Mouse (Mus musculus): ENCODE measurements around the gene Mrpl48.

The Mrpl48 gene

DNA sequence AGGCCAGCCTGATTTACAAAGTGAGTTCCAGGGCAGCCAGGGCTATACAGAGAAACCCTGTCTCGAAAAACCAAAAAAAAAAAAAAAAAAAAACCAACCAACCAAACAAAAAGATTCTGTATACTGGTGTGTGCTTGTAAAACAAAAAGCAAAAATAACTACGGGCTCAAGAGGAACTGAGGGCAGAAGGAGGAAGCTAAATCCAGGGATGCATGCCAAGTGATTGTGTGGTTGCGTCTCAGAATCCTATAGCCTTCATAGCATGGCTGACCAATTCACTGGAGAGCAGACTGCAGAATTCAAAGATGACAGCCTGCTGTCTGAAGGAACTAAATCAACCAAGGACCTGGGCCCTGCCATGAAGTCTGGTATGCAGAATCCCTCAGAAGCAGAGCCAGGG, 73.9 kb downstream of the Mrpl48 start:
- no peak for DNase-seq (ENCODE audit: low read depth, low spot score)

DNA sequence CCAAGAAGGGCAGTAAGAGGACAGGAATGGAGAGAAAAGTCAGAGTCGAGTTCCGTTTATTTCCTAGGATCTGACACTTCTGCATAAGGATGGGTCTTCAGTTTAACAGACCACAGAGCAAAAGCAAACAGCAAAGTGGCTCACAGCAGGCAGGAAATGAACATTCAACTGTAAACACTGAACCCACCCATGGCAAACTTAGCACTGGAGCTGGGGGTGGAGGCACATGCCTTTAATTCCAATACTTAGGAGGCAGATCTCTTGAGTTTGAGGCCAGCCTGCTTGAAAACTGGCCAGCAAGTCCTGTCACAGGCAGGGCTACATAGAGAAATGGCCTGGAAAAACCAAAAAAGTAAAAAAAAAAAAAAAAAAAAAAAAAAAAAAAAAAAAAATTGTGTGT, 74.6 kb downstream of the Mrpl48 start:
- DNase-seq (ENCODE audit: low read depth, low spot score) = peak; percentile 45

DNA sequence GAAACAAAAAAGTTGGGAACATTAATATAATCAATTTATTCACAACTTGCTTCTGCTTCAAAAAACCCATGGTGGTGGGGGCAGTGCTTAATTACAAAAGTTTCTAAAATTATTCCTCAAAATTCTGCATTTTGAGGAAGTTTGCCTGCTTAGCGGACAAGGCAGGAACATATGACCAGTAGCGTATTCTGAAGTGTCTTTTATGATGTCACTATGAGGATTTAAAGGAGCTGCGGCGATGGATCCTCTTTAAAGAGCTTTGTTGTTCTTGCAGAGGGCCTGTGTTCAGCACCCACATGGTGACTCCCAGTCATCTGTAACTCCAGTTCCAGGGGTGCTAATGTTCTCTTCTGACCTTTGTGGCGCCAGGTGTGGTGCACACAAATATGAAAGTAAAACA, 77.3 kb downstream of the Mrpl48 start:
- no peak for DNase-seq (ENCODE audit: low read depth, low spot score)

DNA sequence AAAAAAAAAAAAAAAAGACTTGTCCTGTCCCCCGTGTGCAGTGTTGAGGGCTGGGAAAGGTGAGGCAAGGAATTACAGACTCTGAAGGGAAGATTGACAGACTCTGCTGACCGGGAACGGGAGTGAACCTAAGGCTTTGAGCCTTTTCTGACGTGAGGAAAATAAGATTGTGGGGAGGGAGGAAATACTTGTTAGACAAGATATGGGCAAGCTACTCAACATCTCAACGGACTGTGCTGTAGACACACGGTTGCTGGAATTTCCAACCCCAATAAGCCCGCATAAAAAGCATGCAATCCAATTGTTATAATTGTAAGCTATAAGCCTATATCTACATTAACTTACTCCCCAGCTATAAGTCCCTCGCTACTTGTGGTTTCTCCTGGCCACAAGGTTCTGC, 83.4 kb downstream of the Mrpl48 start:
- DNase-seq (ENCODE audit: low read depth, low spot score) = no peak

DNA sequence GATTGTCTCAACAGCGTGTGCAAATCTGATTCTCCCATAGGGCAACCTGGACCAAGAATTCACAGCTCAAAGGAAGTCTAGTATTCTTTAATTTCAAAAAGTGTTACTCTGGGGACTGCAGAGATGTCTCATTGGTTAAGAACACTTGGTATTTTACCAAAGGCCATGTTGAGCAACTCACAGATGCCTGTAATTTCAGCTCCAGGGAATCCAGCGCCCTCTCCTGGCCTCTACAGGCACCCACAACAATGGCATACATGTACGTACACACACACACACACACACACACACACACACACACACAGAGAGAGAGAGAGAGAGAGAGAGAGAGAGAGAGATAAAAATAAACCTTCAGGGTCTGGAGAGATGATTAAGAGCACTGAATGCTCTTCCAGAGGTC, 85.9 kb downstream of the Mrpl48 start:
- DNase-seq (ENCODE audit: low read depth, low spot score) = peak; percentile 57

DNA sequence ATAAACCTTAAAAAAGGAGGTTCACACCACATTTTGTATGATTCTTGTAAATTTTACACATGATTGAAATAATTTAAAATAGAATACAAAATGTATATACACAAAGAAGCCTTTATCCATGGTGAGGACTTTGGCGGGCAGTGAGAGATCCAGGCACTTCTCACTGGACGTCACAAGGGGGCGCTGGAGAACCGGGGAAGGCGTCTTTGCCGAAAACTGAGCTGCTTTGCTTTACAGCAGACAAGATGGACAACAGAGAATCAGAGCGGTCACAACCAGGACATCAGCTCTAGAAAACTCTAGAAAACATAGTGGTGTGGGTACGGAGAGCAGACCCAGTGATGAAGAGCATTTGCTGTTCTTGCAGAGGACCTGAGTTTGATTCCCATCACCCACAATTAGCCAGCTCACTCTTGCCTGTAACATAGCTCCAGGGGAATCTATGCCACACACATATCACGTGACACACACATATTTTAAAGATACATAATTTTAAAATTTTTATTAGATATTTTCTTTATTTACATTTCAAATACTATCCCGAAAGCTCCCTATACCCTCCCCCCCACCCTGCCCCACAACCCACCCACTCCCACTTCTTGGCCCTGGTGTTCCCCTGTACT, 87.3 kb downstream of the Mrpl48 start:
- peak; percentile 82 for DNase-seq (ENCODE audit: low read depth, low spot score)

DNA sequence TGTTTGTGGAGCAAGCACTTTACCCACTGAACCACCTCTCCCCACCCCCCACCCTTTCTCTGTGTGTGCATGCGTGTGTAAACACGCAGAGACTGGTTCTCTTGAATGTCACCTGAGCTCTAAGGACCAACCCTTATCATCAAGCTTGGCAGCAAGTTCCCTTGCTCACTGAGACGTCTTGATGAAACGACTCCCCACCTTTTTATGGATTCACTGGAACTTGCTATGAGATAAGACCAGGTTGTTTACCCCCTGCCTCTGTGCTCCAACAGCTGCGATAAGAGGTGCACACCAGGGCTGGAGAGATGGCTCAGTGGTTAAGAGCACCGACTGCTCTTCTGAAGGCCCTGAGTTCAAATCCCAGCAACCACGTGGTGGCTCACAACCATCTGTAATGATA, 87.9 kb downstream of the Mrpl48 start:
- DNase-seq (ENCODE audit: low read depth, low spot score) = no peak

DNA sequence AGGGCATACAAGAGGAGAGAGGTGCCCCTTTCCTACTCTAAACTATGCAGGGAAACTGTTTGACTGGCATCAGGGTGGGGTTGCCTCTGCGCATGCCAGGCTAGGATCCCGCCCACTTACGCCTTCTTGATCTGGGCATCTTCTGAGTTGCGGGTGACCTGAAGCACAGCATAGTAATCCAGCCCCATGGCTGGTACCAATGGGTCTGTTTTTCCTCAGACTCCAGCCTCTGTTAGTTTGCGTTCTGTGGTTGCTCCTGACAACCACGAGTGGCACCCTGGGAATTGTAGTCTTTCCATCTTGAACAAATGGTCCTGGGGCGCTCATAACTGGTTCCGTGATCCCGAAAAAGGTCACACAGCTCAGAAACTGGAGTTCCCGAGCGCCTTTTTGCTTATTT, 93.5 kb downstream of the Mrpl48 start, which contains the start of gene Dnajb13:
Gene Dnajb13, minus strand, starts transcription at position 388 of the 400 bp plus-strand sequence.
- DNase-seq (ENCODE audit: low read depth, low spot score) = peak; percentile 55

DNA sequence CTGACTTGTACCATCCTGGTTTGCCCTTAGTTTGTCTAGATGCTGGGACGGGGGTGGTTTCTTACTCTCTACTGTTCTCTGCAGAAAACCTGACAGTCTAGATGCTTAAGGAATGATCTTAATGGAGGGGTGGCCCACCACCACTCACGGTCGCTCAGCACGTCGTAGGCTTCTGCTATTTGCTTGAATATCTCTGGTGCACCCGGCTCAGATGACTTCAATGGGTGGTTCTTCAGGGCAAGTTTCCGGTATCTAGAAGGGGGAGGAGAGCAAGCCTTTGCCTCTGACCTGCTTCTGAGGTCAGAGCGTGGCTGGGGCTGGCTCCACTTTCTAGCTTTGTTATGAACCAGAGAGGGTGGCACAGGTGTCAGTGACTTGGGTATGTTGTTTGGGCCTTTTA, 96.5 kb downstream of the Mrpl48 start:
- peak; percentile 36 for DNase-seq (ENCODE audit: low read depth, low spot score)

DNA sequence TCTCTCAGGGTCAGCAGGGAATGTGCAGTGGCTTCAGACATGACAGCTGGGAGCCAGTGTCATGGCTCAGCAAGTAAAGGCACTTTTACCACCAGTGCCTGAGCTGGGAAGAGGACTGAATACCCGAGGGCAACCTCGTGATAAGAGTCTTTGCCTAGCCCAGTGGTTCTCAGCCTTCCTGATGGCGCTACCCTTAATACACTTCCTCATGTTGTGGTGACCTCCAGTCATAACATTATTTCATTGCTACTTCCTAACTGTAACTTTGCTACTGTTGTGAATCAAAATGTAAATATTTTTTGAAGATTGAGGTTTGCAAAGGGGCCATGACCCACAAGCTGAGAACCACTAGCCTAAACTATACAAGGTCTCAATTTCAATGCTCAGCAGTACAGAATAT, 99.4 kb downstream of the Mrpl48 start:
- DNase-seq (ENCODE audit: low read depth, low spot score) = no peak

DNA sequence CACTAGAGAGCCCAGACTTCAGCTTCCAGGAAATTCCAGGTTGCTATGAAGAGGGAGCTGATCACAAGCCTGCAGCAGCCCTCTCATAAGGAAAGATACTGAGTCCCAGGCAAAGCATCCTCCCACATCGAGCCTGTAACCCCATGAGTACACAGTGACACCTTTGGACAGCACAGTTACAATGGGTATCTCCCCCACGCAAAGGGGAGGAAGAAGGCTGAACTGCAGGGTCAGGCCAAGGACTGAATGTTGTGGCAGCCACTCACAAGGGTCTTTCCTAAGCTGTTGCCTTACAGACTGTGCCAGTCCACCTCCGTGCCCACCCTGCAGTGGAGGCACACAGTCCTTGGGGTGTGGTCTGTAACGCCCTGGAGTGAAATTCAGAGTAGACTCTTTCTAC, 101.6 kb downstream of the Mrpl48 start:
- DNase-seq (ENCODE audit: low read depth, low spot score) = peak; percentile 37

DNA sequence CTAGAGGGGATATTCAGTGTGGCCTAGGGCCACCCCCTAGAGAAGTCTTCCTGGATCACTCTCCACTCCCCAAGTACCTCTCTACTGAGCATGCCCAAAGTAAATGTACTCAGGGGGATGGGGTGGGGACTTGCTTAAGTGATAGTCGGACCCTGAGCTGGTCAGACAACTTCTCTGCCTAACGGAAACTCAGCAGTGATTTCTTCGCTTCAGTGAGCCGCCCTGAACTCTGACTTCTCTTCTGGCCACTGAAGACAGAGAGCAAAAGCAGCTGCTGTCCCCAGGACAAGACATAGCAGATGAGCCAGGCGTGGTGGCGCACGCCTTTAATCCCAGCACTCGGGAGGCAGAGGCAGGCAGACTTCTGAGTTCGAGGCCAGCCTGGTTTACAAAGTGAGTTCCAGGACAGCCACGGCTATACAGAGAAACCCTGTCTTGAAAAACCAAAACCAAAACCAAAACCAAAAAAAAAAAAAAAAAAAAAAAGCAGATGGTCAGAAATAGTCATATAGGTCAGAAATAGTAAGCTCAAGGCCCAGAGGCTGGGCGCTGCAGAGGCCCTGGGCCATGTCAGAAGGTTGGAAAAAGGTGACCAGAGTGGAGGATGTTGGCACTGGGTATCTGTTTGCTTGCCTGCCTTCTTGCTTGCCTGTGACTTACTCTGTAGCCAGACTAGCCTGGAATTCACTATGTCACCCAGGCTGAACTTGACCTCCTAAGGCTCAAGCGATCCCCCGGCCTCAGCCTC, 103.2 kb downstream of the Mrpl48 start:
- DNase-seq (ENCODE audit: low read depth, low spot score) = no peak

DNA sequence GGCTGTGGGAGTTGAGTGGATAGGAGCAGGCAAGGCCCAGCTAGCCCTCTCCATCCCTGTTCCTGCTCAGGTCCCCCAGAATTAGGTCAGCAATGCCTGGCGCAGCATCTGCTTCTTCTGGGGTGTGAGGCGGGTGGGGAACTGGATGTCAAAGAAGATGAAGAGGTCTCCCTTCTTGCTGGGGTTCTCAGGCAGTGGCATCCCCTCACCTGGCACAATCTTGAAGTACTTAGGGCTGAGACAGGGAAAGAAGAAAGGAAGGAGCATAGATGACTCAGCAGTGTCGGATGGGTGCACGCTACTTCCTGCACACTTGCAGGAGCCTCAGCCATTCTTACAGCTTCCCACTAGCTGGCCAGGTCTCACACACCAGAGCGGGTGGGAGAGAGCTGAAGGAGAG, 105.0 kb downstream of the Mrpl48 start:
- DNase-seq (ENCODE audit: low read depth, low spot score) = no peak

DNA sequence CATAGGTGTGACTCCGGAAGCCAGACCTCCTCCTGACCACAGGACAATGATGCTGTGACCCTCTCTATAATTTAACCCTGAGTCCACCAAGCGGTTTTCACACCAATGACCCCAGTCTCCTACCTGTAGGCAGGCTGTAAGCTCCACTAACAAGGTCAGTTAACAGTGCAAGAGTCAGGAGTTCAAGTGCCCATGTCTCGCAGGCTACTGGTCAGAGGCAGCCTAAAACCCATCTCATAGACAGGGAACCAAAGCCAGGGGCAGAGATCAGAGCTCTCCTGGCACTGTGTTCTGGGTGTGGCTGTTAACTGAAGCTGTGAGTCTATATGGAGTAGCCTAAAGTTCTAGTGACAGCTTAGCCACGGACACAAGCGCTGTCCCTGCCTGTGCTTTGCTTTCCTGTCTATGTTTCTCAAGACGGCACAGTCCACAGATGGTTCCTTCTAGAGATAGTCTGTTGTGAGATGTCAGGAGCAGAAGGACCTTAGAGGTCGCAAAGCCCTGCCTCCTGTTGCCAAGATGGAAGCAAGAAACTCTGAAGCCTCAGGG, 105.7 kb downstream of the Mrpl48 start:
- DNase-seq (ENCODE audit: low read depth, low spot score) = no peak

DNA sequence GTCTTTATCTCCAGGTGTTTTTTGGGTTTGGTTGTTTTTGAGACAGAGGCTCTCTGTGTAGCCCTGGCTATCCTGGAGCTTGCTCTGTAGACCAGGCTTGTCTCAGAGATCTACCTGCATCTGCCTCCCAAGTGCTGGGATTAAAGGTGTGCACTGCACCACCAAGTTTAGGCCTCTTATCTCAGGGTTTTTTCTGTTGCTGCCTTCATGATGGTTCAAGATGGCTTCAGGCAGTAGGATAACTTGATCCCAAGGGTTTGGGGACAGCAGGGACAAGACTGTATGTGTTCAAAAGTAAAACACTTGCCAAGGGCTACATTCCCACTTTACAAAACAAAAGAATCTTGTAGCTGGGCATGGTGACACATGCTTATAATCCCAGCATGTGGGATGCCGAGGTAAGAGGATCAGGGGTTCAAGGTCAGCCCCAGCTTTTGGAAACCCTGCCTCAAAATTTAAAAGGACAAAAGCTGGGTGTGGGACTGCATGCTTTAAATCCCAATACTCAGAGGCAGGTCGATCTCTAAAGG, 106.2 kb downstream of the Mrpl48 start:
- peak; percentile 94 for DNase-seq (ENCODE audit: low read depth, low spot score)

DNA sequence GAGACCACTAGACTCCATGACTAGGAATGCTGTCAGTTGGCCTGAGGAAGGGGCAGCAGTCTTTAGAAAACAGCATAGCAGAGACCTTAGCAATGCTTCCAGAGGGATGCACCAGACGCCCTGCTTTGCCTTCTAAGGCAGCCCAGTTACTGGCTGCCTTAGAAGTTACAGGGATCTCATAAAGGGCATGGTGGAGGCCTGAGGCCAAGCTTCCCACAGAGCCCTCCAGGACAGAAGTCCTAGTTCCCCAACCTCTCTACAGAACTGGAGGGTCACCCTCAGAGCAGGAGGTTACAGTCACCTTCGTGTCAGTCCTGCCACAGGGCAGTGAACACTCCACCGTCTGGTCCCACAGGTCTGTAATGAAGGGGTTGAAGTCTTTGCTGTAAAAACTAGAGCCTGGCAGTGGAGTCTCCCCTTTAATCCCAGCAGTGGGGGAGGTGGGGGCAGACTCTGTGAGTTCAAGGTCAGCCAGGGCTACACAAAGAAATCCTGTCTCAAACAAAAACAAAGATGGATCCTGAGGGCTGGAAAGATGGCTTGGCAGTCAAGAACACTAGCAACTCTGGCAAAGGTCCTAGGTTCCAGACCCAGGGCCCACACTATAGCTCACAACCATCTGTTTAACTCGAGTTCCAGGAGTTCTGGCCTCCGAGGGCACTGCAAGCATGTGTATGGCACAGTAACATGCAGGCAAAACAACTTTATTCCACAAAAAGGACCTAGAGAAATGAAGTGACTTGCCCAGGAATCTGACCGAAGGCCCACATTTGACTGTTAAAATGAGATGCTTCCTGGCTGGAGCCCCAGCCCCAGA, 106.9 kb downstream of the Mrpl48 start:
- peak; percentile 63 for DNase-seq (ENCODE audit: low read depth, low spot score)

DNA sequence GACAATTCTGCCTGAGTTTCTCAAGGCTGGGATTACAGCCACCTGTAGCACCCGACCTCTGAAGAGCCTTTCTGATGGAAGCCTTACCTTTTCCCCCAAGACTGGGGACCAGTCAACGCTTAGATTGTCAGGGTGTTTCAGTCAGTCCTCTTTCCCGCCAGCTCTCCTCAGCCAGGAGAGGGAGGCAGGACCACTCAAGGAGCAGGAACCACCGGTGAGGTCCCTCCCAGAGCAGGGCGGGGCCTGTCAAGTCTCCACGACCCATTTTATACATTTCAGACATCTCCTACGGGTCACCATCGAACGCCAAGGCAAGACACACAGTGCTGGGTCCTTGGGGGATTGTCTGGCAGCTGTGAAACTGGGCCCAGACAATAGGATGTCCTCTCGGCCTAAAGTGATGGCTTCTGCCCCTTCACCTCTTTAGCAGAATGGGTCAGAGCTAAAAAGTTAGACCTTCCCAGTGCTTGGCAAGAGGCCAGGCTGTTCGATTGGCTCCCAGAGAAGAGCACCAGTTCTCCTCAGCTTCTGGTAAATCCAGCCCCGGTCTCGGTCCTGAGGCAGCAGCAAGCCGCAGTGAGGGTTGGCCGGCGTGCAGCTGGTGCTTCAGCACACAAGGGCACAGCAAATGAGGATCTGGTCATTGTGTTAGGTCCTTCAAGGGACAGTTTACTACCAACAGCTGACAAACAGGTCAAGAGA, 107.7 kb downstream of the Mrpl48 start:
- DNase-seq (ENCODE audit: low read depth, low spot score) = peak; percentile 58

DNA sequence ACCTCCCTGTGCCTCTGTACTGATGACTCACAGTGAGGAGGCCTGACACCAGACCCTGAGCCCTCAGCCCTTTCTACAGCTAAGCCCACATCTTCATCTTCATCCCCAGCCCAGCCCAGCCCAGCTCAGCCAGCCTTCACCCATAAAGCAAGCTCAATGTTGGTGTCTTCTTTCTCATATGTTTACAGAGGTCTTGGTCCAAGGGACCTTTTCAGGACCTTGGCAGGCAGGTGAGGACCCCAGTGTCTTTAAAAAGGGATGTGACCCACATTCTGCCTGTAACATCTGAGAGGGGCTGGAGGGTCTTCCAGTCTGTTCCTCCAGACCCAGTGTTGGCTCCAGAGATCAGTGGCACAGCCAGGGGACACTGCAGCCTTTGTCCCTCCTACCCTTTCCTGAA, 108.6 kb downstream of the Mrpl48 start:
- DNase-seq (ENCODE audit: low read depth, low spot score) = no peak

DNA sequence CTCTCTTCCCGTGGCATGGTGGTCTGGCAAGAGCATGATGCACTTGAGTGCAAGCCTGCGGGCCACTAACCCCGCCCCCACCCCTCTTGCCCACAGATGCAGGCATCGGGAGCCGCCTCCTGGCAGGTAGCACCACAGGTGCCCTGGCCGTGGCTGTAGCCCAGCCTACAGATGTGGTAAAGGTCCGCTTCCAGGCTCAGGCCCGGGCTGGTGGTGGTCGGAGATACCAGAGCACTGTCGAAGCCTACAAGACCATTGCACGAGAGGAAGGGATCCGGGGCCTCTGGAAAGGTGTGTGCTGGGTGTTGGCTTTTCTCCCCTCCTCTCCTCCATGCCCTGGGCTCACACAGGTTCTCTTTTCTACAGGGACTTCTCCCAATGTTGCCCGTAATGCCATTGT, 110.1 kb downstream of the Mrpl48 start:
- no peak for DNase-seq (ENCODE audit: low read depth, low spot score)

DNA sequence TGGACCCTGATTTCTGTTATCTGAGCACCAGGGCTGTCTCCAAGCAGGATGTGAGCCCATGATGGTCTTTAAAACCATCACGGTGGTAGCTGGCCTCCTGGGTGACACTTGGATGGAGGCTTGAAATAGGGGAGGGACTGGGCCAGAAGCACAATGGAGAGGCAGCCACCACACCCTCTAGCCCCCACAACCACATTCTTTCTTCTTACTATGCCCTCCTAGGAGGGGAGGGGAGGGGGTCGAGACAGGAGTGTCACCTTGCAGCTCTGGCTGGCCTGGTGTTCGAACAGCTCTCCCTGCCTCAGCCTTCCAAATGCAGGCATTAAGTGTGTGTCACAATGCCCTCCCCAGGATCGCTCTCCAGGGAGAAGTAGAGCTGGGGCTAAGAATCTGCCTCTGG, 110.7 kb downstream of the Mrpl48 start:
- peak; percentile 62 for DNase-seq (ENCODE audit: low read depth, low spot score)

DNA sequence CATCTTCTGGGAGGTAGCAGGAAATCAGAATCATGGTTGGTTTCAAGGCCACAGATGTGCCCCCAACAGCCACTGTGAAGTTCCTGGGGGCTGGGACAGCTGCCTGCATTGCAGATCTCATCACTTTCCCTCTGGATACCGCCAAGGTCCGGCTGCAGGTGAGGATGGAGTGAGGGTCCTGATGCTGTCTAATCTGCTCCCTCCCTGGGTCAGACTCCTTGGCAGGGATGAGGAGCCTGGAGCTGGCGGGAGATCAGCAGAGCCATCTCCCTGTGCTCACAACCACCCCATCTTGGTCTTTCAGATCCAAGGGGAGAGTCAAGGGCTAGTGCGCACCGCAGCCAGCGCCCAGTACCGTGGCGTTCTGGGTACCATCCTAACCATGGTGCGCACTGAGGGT, 111.3 kb downstream of the Mrpl48 start:
- DNase-seq (ENCODE audit: low read depth, low spot score) = no peak
